Mouse (Mus musculus): ENCODE measurements around the gene Cycs. TPM values are rescaled to one million over a fixed set of nuclear protein-coding genes. Genes with fewer than 3 reads are reported as not detected.
A peak's percentile ranks its signal among the peaks of the same experiment; 100 is the strongest.
"Not testable (repeated sequence)": the region's sequence is repeated elsewhere in the genome, so short reads cannot be mapped to it uniquely, and the experiment has no call there.

Cycs gene
- total and polyA plus RNA-seq, 3 experiments = 28.0 to 139 (median 83.0) TPM

GRCm38 (mm10) chr6:50560776-50561175, 5.6 kb downstream of the Cycs start:
- Histone ChIP-seq H3K27me3 (ENCODE audit: control insufficient read depth in 1 of 2, insufficient read depth in 2 of 2, low read length in 2 of 2) (no peaks in the 10 kb centered on the region), H3K9ac (ENCODE audit: control insufficient read depth, low read depth, low read length, poor library complexity, severe bottlenecking) (no peak overlapping the region), H3K79me2 (ENCODE audit: control insufficient read depth, insufficient read depth, low read length, poor library complexity) (peaks cover 6% of the 10 kb centered on the region), H3K27ac (ENCODE audit: control insufficient read depth, low read depth, low read length) (no peak overlapping the region), H3K36me3 (ENCODE audit: control insufficient read depth in 1 of 2, insufficient read depth in 2 of 2, low read length in 2 of 2) (peaks cover 4 to 7% of the 10 kb centered on the region in 2 experiments; a peak in 3 of 4 replicates), H3K9me3 (replicated peaks; ENCODE audit: insufficient read depth, low read length) (no peaks in the 10 kb centered on the region), H3K4me1 (ENCODE audit: control insufficient read depth in 1 of 2, insufficient read depth in 2 of 2, low read length in 2 of 2) (peaks cover 3 to 8% of the 10 kb centered on the region in 2 experiments; a peak in 3 of 4 replicates), H3K4me3 (ENCODE audit: control insufficient read depth in 1 of 2, insufficient read depth in 1 of 2, low read depth in 2 of 2, low read length in 2 of 2) (no peak overlapping the region)
- TF ChIP-seq E2F4 (IDR thresholded peaks at IDR 0.05; ENCODE audit: borderline replicate concordance, low read depth, low read length) (no peak), MEF2A (IDR thresholded peaks at IDR 0.05; ENCODE audit: extremely low read depth, insufficient replicate concordance, low read depth, low read length, poor library complexity, severe bottlenecking) (no peak), POLR2AphosphoS2 (IDR thresholded peaks at IDR 0.05; ENCODE audit: low read length) (no peak)
- peak; percentile 27 for DNase-seq (ENCODE audit: low read depth, low spot score)

- no peaks in the 10 kb centered on the region for H3K27me3 ChIP-seq (ENCODE audit: control insufficient read depth in 1 of 2, insufficient read depth in 2 of 2, low read length in 2 of 2)
- TF ChIP-seq TCF12 (IDR thresholded peaks at IDR 0.05; ENCODE audit: low read depth, low read length) (no peak), CHD1 (IDR thresholded peaks at IDR 0.05; ENCODE audit: low read depth, low read length) (no peak), EP300 (IDR thresholded peaks at IDR 0.05; ENCODE audit: low read depth in 1 of 2, low read length in 2 of 2) (peak in 1 of 2 experiments; percentile 37; a peak in 1 of 4 replicates)
- H3K79me2 ChIP-seq (ENCODE audit: control insufficient read depth, insufficient read depth, low read length, poor library complexity) = no peaks in the 10 kb centered on the region
- no peak overlapping the region for H3K4me3 ChIP-seq (ENCODE audit: control insufficient read depth in 1 of 2, insufficient read depth in 1 of 2, low read depth in 2 of 2, low read length in 2 of 2)
- peak; percentile 66 for DNase-seq (ENCODE audit: low read depth, low spot score)
- H3K9me3 ChIP-seq (replicated peaks; ENCODE audit: insufficient read depth, low read length) = no peaks in the 10 kb centered on the region
- no peak overlapping the region for H3K9ac ChIP-seq (ENCODE audit: control insufficient read depth, low read depth, low read length, poor library complexity, severe bottlenecking)
- peak overlapping the region; percentile 20; the same call in 1 of the 2 replicates for H3K27ac ChIP-seq (ENCODE audit: control insufficient read depth, low read depth, low read length)
- peaks cover under 1 to 3% of the 10 kb centered on the region in 2 experiments; a peak in 2 of 4 replicates for H3K36me3 ChIP-seq (ENCODE audit: control insufficient read depth in 1 of 2, insufficient read depth in 2 of 2, low read length in 2 of 2)
- H3K4me1 ChIP-seq (ENCODE audit: control insufficient read depth in 1 of 2, insufficient read depth in 2 of 2, low read length in 2 of 2) = peaks cover 3 to 8% of the 10 kb centered on the region in 2 experiments; a peak in 3 of 4 replicates
These were observed 7.5 kb downstream of the Cycs start for GRCm38 (mm10) chr6:50558877-50559276.

GRCm38 (mm10) chr6:50557566-50557965, 8.8 kb downstream of the Cycs start:
- no peak overlapping the region for H3K9ac ChIP-seq (ENCODE audit: control insufficient read depth, low read depth, low read length, poor library complexity, severe bottlenecking)
- H3K27me3 ChIP-seq (ENCODE audit: control insufficient read depth in 1 of 2, insufficient read depth in 2 of 2, low read length in 2 of 2) = no peaks in the 10 kb centered on the region
- H3K27ac ChIP-seq (ENCODE audit: control insufficient read depth, low read depth, low read length) = no peak overlapping the region
- no peaks in the 10 kb centered on the region for H3K9me3 ChIP-seq (replicated peaks; ENCODE audit: insufficient read depth, low read length)
- no peak overlapping the region for H3K4me3 ChIP-seq (ENCODE audit: control insufficient read depth in 1 of 2, insufficient read depth in 1 of 2, low read depth in 2 of 2, low read length in 2 of 2)
- H3K79me2 ChIP-seq (ENCODE audit: control insufficient read depth, insufficient read depth, low read length, poor library complexity) = no peaks in the 10 kb centered on the region
- DNase-seq (ENCODE audit: low read depth, low spot score) = peak; percentile 22
- H3K4me1 ChIP-seq (ENCODE audit: control insufficient read depth in 1 of 2, insufficient read depth in 2 of 2, low read length in 2 of 2) = peaks cover 3 to 8% of the 10 kb centered on the region in 2 experiments; a peak in 3 of 4 replicates
- H3K36me3 ChIP-seq (ENCODE audit: control insufficient read depth in 1 of 2, insufficient read depth in 2 of 2, low read length in 2 of 2) = peaks cover 0 to 3% of the 10 kb centered on the region in 2 experiments; a peak in 1 of 4 replicates
- TF ChIP-seq MAX (IDR thresholded peaks at IDR 0.05; ENCODE audit: low read length) (no peak), CTCF (IDR thresholded peaks at IDR 0.05 in 2 of 3, conservative IDR thresholded peaks at IDR 0.05 in 1 of 3; ENCODE audit: control insufficient read depth in 1 of 3, insufficient read depth in 1 of 3, low read depth in 2 of 3, low read length in 3 of 3, poor library complexity in 1 of 3, severe bottlenecking in 1 of 3) (peak in 1 of 3 experiments; percentile 21; a peak in 1 of 6 replicates)

GRCm38 (mm10) chr6:50554223-50554622, 12.1 kb downstream of the Cycs start:
- not testable (repeated sequence) for H3K27ac ChIP-seq (ENCODE audit: control insufficient read depth, low read depth, low read length); H3K4me1 ChIP-seq (ENCODE audit: control insufficient read depth in 1 of 2, insufficient read depth in 2 of 2, low read length in 2 of 2); H3K4me3 ChIP-seq (ENCODE audit: control insufficient read depth in 1 of 2, insufficient read depth in 1 of 2, low read depth in 2 of 2, low read length in 2 of 2); H3K9me3 ChIP-seq (replicated peaks; ENCODE audit: insufficient read depth, low read length); H3K27me3 ChIP-seq (ENCODE audit: control insufficient read depth in 1 of 2, insufficient read depth in 2 of 2, low read length in 2 of 2); H3K9ac ChIP-seq (ENCODE audit: control insufficient read depth, low read depth, low read length, poor library complexity, severe bottlenecking); H3K36me3 ChIP-seq (ENCODE audit: control insufficient read depth in 1 of 2, insufficient read depth in 2 of 2, low read length in 2 of 2); DNase-seq (ENCODE audit: low read depth, low spot score); H3K79me2 ChIP-seq (ENCODE audit: control insufficient read depth, insufficient read depth, low read length, poor library complexity)
